Mouse (Mus musculus): Measurements from ENCODE around the gene Mkrn1.

DNA sequence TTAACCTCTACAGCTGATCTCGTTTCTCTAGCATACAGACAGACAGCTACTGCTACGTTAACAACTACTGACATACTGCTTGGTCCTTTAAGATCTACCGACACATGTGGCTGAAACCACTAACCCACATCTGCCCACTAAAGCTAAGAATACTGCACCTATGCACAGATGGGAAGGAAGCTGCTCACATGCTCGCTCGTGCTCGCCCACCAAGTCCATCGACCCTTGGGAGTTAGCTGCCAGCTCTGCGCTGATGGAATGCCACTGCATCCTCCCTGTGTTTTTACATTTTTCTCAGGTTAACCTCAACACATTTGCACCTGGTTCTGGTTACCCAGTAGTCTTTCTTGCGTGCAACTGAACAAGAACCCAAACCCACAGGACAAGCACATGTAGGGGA lies 21.9 kb downstream of the Mkrn1 start:
- TF ChIP-seq POLR2A (IDR thresholded peaks at IDR 0.05; ENCODE audit: low read depth, low read length) (no peak), CTCF (IDR thresholded peaks at IDR 0.05; ENCODE audit: borderline replicate concordance, insufficient read depth, low read length) (no peak)

Measured in embryonic fibroblast, embryonic 13.5 days (primary cell).